ENCODE assay signal across 1 mouse cellular context in genomic region chr13:51697897-51698296, GRCm38 (mm10).
TF ChIP-seq lines count a peak whose summit lies in the region.

No protein-coding gene starts in this region.

TF ChIP-seq in MEL, 35 proteins besides CTCF, POLR2A, EP300 and RAD21 (continued from another document):
- no peak for TF ChIP-seq MAFK (IDR thresholded peaks at IDR 0.05; ENCODE audit: borderline replicate concordance, low read depth, low read length)
- TF ChIP-seq MYB (IDR thresholded peaks at IDR 0.05; ENCODE audit: low read depth, low read length): no peak
- no peak for TF ChIP-seq BHLHE40 (IDR thresholded peaks at IDR 0.05; ENCODE audit: borderline replicate concordance, low read depth, low read length)
- no peak for TF ChIP-seq MYC (IDR thresholded peaks at IDR 0.05; ENCODE audit: low read depth, low read length)
- no peak for TF ChIP-seq ZMIZ1 (IDR thresholded peaks at IDR 0.05; ENCODE audit: low read depth, low read length)
- no peak for TF ChIP-seq TBP (IDR thresholded peaks at IDR 0.05; ENCODE audit: low read depth, low read length)
- TF ChIP-seq TCF12 (IDR thresholded peaks at IDR 0.05; ENCODE audit: low read depth, low read length): no peak
- TF ChIP-seq USF2 (IDR thresholded peaks at IDR 0.05; ENCODE audit: borderline replicate concordance in 1 of 2, insufficient read depth in 1 of 2, low read depth in 1 of 2, low read length in 2 of 2): no peak
